Mouse (Mus musculus) forebrain, embryonic 13.5 days (tissue): ENCODE data around the gene Rab33b. TPM values are rescaled to one million over a fixed set of nuclear protein-coding genes. Genes with fewer than 3 reads are reported as not detected.
A peak's percentile ranks its signal among the peaks of the same experiment; 100 is the strongest.
"Not testable (repeated sequence)": the region's sequence is repeated elsewhere in the genome, so short reads cannot be mapped to it uniquely, and the experiment has no call there.

ENCODE experiments used
- ATAC-seq: fragments of 200-750 bp; cut with Nextera tagmentation; 2 replicates; pipeline ENCODE4 v1.8.0; 2017
- H3K27ac ChIP-seq: fragments of 300-500 bp; sonication (generic); 2 replicates; pipeline ENCODE4 v1.5.1; 2015; ENCODE audit warnings: inconsistent platforms, mild to moderate bottlenecking, moderate library complexity
- H3K27me3 ChIP-seq: fragments of 300-500 bp; sonication (generic); 2 replicates; pipeline ENCODE4 v1.6.1; 2015; ENCODE audit warnings: mild to moderate bottlenecking, inconsistent platforms
- H3K36me3 ChIP-seq: fragments of 300-500 bp; sonication (generic); 2 replicates; pipeline ENCODE4 v1.6.1; 2015; ENCODE audit warnings: mild to moderate bottlenecking, inconsistent platforms; ENCODE audit not compliant: poor library complexity, severe bottlenecking
- H3K4me1 ChIP-seq: fragments of 300-500 bp; sonication (generic); 2 replicates; pipeline ENCODE4 v1.6.1; 2015; ENCODE audit warnings: inconsistent platforms
- H3K4me2 ChIP-seq: fragments of 300-500 bp; sonication (generic); 2 replicates; pipeline ENCODE4 v1.6.1; 2015; ENCODE audit warnings: inconsistent platforms, mild to moderate bottlenecking, moderate library complexity
- H3K4me3 ChIP-seq: fragments of 300-500 bp; sonication (generic); 2 replicates; pipeline ENCODE4 v1.5.1; 2015; ENCODE audit warnings: mild to moderate bottlenecking, inconsistent platforms
- H3K9ac ChIP-seq: fragments of 300-500 bp; sonication (generic); 2 replicates; pipeline ENCODE4 v1.6.1; 2015; ENCODE audit warnings: mild to moderate bottlenecking, inconsistent platforms
- H3K9me3 ChIP-seq: fragments of 300-500 bp; sonication (generic); replicated peaks from 2 replicates; pipeline ENCODE4 v1.6.1; 2016; ENCODE audit warnings: inconsistent platforms
- WGBS: fragments of 180-500 bp; shearing (Covaris S2); methylation state at CpG from one replicate; pipeline ENCODE4 v1.1.7; 2015; 5-methylcytosine and 5-hydroxymethylcytosine counted together
- polyA plus RNA-seq: library from polyadenylated mRNA; unstranded; fragments of >200 nt; fragmentation: Nextera tagmentation; extraction: Ambion mirVana; gene quantifications from 2 replicates; pipeline ENCODE4 v1.2.1, GENCODE M21; 2015

The Rab33b gene
- polyA plus RNA-seq, result 19.5 and 20.3 TPM in 2 replicates

DNA sequence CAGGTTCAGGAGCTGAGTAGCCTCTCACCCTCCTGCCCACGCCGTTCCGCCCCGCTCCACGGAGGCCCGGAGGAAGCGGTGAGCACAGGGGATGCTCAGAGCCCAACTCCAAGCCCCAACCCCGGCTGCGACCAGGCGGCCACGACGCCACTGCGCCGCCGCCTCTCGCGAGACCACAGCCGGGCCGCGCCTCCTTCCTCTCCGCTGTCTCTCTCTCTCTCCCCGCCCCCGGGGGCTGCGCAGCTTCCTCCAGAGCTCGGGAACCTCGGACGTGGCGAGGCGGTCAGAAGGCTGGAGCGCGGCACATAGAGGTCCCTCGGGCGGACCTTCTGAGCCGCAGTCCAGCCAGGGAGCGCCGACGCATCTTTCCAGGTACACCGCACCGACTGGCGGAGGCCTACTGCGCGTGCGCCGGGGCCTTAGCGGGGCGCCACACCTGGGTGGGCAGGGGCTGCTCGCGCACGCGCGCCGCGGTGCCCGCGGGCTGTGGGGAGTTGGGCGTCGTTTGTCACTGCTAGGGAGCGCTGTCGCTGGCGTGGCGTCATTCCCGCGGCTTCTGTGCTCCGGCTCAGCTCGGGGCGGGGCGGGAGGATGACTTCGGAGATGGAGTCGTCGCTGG is at the start of gene Rab33b:
Rab33b (plus strand) TSS at position 180 of the 619 bp plus-strand sequence.
- Histone ChIP-seq H3K27ac (peak within 1 kb of the TSS; percentile 93), H3K36me3 (no peaks in the 10 kb centered on the region), H3K4me3 (peak within 1 kb of the TSS; percentile 76), H3K9me3 (no peaks in the 10 kb centered on the region), H3K4me2 (peak within 1 kb of the TSS; percentile 83), H3K27me3 (no peaks in the 10 kb centered on the region), H3K9ac (peak within 1 kb of the TSS; percentile 89), H3K4me1 (peaks cover 30% of the 10 kb centered on the region)
- under 1% methylated on average over 64 of the region's 70 CpGs for WGBS
- peak; percentile 95 for ATAC-seq

- not testable (repeated sequence) for H3K9ac ChIP-seq, H3K9me3 ChIP-seq, H3K27ac ChIP-seq, ATAC-seq, H3K4me2 ChIP-seq, H3K4me3 ChIP-seq, H3K27me3 ChIP-seq, H3K4me1 ChIP-seq
- WGBS, result 88% methylated on average over 5 of the region's 5 CpGs
- peaks cover 10% of the 10 kb centered on the region; the same call in 1 of the 2 replicates for H3K36me3 ChIP-seq
Observed at GRCm38 (mm10) chr3:51434364-51434763, 49.4 kb upstream of the Rab33b start.

GRCm38 (mm10) chr3:51434871-51435595 is 48.7 kb upstream of the Rab33b start:
- 93% methylated on average over 3 of the region's 3 CpGs for WGBS
- no peak for ATAC-seq
- H3K9ac ChIP-seq, result no peak overlapping the region

GRCm38 (mm10) chr3:51468530-51468929 is 15.2 kb upstream of the Rab33b start:
- no peaks in the 10 kb centered on the region for H3K27me3 ChIP-seq
- H3K27ac ChIP-seq, result no peak overlapping the region
- H3K4me1 ChIP-seq, result no peaks in the 10 kb centered on the region
- H3K4me3 ChIP-seq, result no peak overlapping the region
- H3K36me3 ChIP-seq, result peaks cover 83% of the 10 kb centered on the region
- ATAC-seq, result no peak
- WGBS, result 88% methylated on average over 2 of the region's 2 CpGs
- no peaks in the 10 kb centered on the region for H3K9me3 ChIP-seq
- no peak overlapping the region for H3K9ac ChIP-seq
- no peak overlapping the region for H3K4me2 ChIP-seq

More at GRCm38 (mm10) chr3:51434871-51435595, 48.7 kb upstream of the Rab33b start:
- Histone ChIP-seq H3K4me2 (no peak overlapping the region), H3K27ac (no peak overlapping the region), H3K9me3 (0 out of 2 replicates have a peak, but pooled peaks cover 3% of the 10 kb centered on the region), H3K36me3 (peaks cover 10% of the 10 kb centered on the region; the same call in 1 of the 2 replicates), H3K27me3 (no peaks in the 10 kb centered on the region), H3K4me1 (no peaks in the 10 kb centered on the region), H3K4me3 (no peak overlapping the region)

- WGBS, result 85% methylated on average over 4 of the region's 4 CpGs
- H3K9ac ChIP-seq, result no peak overlapping the region
- no peak overlapping the region for H3K4me3 ChIP-seq
- no peak for ATAC-seq
- no peak overlapping the region for H3K4me2 ChIP-seq
- H3K36me3 ChIP-seq, result peaks cover 42% of the 10 kb centered on the region
- no peaks in the 10 kb centered on the region for H3K4me1 ChIP-seq
- no peaks in the 10 kb centered on the region for H3K27me3 ChIP-seq
- no peak overlapping the region for H3K27ac ChIP-seq
- no peaks in the 10 kb centered on the region for H3K9me3 ChIP-seq
Observed at GRCm38 (mm10) chr3:51475706-51476105, 8.0 kb upstream of the Rab33b start.

- Histone ChIP-seq H3K9me3 (no peaks in the 10 kb centered on the region), H3K9ac (no peak overlapping the region), H3K4me3 (no peak overlapping the region), H3K4me1 (peaks cover 14% of the 10 kb centered on the region), H3K36me3 (0 out of 2 replicates have a peak, but pooled peaks cover 6% of the 10 kb centered on the region), H3K4me2 (no peak overlapping the region), H3K27ac (no peak overlapping the region), H3K27me3 (no peaks in the 10 kb centered on the region)
- ATAC-seq, result no peak
- WGBS, result 55% methylated on average over 2 of the region's 2 CpGs
Observed at GRCm38 (mm10) chr3:51479893-51480292, 3.8 kb upstream of the Rab33b start.

DNA sequence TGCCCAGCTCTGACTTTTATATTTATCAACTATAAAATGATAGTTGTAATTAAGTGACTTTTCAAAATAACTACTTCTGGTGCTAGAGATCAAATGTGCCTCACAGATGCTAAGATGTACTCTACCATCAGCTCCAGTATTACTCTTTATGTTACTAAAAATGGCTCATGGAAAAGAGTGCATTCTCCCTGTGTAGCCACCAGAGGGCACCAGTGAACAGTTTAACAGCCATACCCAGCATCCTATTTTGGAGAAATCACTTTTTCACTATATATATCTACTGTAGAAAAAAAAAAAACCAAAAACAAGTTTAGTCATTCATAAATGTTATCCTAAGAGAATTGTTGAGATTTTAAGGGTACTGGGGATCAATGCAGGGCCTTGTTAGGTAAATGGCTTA is 2.7 kb upstream of the Rab33b start:
- Histone ChIP-seq H3K4me1 (peaks cover 25% of the 10 kb centered on the region), H3K4me3 (no peak overlapping the region), H3K27me3 (no peaks in the 10 kb centered on the region)

GRCm38 (mm10) chr3:51481881-51482280 is 1.8 kb upstream of the Rab33b start:
- H3K4me2 ChIP-seq, result no peak overlapping the region
- no peak overlapping the region for H3K4me3 ChIP-seq
- no peaks in the 10 kb centered on the region for H3K9me3 ChIP-seq
- no peaks in the 10 kb centered on the region for H3K27me3 ChIP-seq
- no peak overlapping the region for H3K27ac ChIP-seq
- no peak overlapping the region for H3K9ac ChIP-seq
- peaks cover 30% of the 10 kb centered on the region for H3K4me1 ChIP-seq
- ATAC-seq, result no peak
- no peaks in the 10 kb centered on the region for H3K36me3 ChIP-seq
- 43% methylated on average over 3 of the region's 3 CpGs for WGBS

More for the DNA sequence above, 2.7 kb upstream of the Rab33b start:
- no peak overlapping the region for H3K4me2 ChIP-seq
- no peak overlapping the region for H3K9ac ChIP-seq
- H3K36me3 ChIP-seq, result 0 out of 2 replicates have a peak, but pooled peaks cover 4% of the 10 kb centered on the region
- ATAC-seq, result no peak
- H3K27ac ChIP-seq, result no peak overlapping the region
- no peaks in the 10 kb centered on the region for H3K9me3 ChIP-seq

GRCm38 (mm10) chr3:51482781-51483180 is 939 bp upstream of the Rab33b start:
- H3K4me2 ChIP-seq, result peak overlapping the region; percentile 83
- no peaks in the 10 kb centered on the region for H3K36me3 ChIP-seq
- no peaks in the 10 kb centered on the region for H3K27me3 ChIP-seq
- H3K4me3 ChIP-seq, result peak overlapping the region; percentile 76; the same call in 1 of the 2 replicates
- H3K27ac ChIP-seq, result no peak overlapping the region
- no peaks in the 10 kb centered on the region for H3K9me3 ChIP-seq
- 80% methylated on average over 3 of the region's 3 CpGs for WGBS
- H3K4me1 ChIP-seq, result peaks cover 30% of the 10 kb centered on the region
- peak overlapping the region; percentile 89; the same call in 1 of the 2 replicates for H3K9ac ChIP-seq
- ATAC-seq, result no peak

DNA sequence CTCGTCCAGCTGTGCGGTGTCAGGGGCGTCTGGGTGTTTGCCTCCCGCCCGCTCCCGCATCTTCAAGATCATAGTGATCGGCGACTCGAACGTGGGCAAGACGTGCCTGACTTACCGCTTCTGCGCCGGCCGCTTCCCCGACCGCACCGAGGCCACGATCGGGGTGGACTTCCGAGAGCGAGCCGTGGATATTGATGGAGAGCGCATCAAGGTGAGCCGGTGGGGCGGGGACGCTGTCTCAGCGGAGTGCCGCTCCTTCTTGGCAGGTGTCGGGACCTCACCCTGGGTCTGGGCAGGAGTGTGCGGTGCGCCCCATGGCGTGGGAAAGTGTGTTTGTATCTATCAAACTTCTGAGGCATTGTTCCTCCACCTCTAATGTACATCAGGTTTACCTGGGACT is 650 bp downstream of the Rab33b start:
- peak; percentile 37 for ATAC-seq
- Histone ChIP-seq H3K9ac (peak overlapping the region; percentile 89), H3K4me2 (peak overlapping the region; percentile 83)

GRCm38 (mm10) chr3:51485347-51485746 is 1.6 kb downstream of the Rab33b start:
- Histone ChIP-seq H3K36me3 (no peaks in the 10 kb centered on the region), H3K27ac (no peak overlapping the region), H3K4me3 (peak overlapping the region; percentile 76), H3K4me2 (peak overlapping the region; percentile 83), H3K9me3 (no peaks in the 10 kb centered on the region), H3K9ac (peak overlapping the region; percentile 89; the same call in 1 of the 2 replicates), H3K4me1 (peaks cover 35% of the 10 kb centered on the region), H3K27me3 (no peaks in the 10 kb centered on the region)
- ATAC-seq, result no peak
- WGBS, result 81% methylated on average over 4 of the region's 4 CpGs

More for the DNA sequence above, 650 bp downstream of the Rab33b start:
- Histone ChIP-seq H3K4me1 (peaks cover 30% of the 10 kb centered on the region), H3K4me3 (peak overlapping the region; percentile 76), H3K27ac (peak overlapping the region; percentile 93), H3K27me3 (no peaks in the 10 kb centered on the region), H3K9me3 (no peaks in the 10 kb centered on the region), H3K36me3 (no peaks in the 10 kb centered on the region)
- WGBS, result under 1% methylated on average over 33 of the region's 33 CpGs

DNA sequence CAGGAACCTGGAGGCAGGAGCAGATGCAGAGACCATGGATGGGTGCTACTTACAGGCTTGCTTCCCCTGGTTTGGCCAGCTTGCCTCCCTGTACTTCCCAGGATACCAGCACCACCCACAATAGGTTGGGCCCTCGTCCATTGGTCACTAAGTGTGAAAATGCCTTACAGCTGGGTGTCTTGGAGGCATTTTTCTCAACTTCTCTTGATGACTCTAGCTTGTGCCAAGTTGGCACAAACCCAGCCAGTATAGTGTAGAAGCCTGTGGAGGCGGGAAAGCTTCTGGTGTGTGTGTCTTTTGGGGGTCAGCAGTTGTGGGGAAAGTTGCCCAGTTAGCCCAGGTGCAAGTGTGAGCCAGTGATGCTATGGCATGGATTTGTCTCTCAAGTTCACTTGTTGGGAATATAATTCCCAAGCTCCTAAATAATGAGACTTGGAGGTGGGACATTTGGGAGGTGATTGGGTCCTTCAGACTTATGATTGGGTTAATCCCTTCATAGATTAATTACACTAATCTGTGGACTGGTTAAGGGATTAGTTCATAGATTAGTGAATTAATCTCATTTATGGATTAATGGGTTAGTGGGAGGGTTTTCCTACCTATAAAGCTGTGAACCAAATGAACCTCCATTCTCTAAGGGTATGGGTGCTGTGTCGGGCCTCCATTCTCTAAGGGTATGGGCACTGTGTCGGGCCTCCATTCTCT is 2.9 kb downstream of the Rab33b start:
- H3K4me1 ChIP-seq, result peaks cover 38% of the 10 kb centered on the region
- H3K9me3 ChIP-seq, result no peaks in the 10 kb centered on the region
- H3K9ac ChIP-seq, result no peak overlapping the region
- no peak for ATAC-seq
- 83% methylated on average over 4 of the region's 4 CpGs for WGBS
- H3K4me2 ChIP-seq, result no peak overlapping the region
- no peaks in the 10 kb centered on the region for H3K36me3 ChIP-seq
- H3K4me3 ChIP-seq, result no peak overlapping the region
- H3K27me3 ChIP-seq, result no peaks in the 10 kb centered on the region
- no peak overlapping the region for H3K27ac ChIP-seq
